Mouse (Mus musculus): Measurements from ENCODE around the gene Magi1. TPM values are rescaled to one million over a fixed set of nuclear protein-coding genes. Genes with fewer than 3 reads are reported as not detected.

Magi1 gene
- total RNA-seq, 1 experiment from 2014 or later, result 0.20 TPM

- no peak for ATAC-seq (replicated peaks in 1 of 2; ENCODE audit: insufficient read depth in 1 of 2, low FRiP score in 2 of 2, low TSS enrichment in 1 of 2, low read depth in 1 of 2, poor library complexity in 2 of 2, severe bottlenecking in 2 of 2)
Observed at GRCm38 (mm10) chr6:94181673-94182255, 102.0 kb downstream of the Magi1 start.

GRCm38 (mm10) chr6:94180331-94181150, 103.2 kb downstream of the Magi1 start:
- no peak for ATAC-seq (replicated peaks in 1 of 2; ENCODE audit: insufficient read depth in 1 of 2, low FRiP score in 2 of 2, low TSS enrichment in 1 of 2, low read depth in 1 of 2, poor library complexity in 2 of 2, severe bottlenecking in 2 of 2)

GRCm38 (mm10) chr6:94177559-94177958, 106.2 kb downstream of the Magi1 start:
- no peak for ATAC-seq (replicated peaks in 1 of 2; ENCODE audit: insufficient read depth in 1 of 2, low FRiP score in 2 of 2, low TSS enrichment in 1 of 2, low read depth in 1 of 2, poor library complexity in 2 of 2, severe bottlenecking in 2 of 2)

- no peak for ATAC-seq (replicated peaks in 1 of 2; ENCODE audit: insufficient read depth in 1 of 2, low FRiP score in 2 of 2, low TSS enrichment in 1 of 2, low read depth in 1 of 2, poor library complexity in 2 of 2, severe bottlenecking in 2 of 2)
Observed at GRCm38 (mm10) chr6:94176705-94177104, 107.0 kb downstream of the Magi1 start.

- no peak for ATAC-seq (replicated peaks in 1 of 2; ENCODE audit: insufficient read depth in 1 of 2, low FRiP score in 2 of 2, low TSS enrichment in 1 of 2, low read depth in 1 of 2, poor library complexity in 2 of 2, severe bottlenecking in 2 of 2)
Observed at GRCm38 (mm10) chr6:94171250-94171649, 112.5 kb downstream of the Magi1 start.

GRCm38 (mm10) chr6:94169581-94170194, 114.0 kb downstream of the Magi1 start:
- ATAC-seq (replicated peaks in 1 of 2; ENCODE audit: insufficient read depth in 1 of 2, low FRiP score in 2 of 2, low TSS enrichment in 1 of 2, low read depth in 1 of 2, poor library complexity in 2 of 2, severe bottlenecking in 2 of 2), result no peak

- no peak for ATAC-seq (replicated peaks in 1 of 2; ENCODE audit: insufficient read depth in 1 of 2, low FRiP score in 2 of 2, low TSS enrichment in 1 of 2, low read depth in 1 of 2, poor library complexity in 2 of 2, severe bottlenecking in 2 of 2)
Observed at GRCm38 (mm10) chr6:94165951-94166350, 117.8 kb downstream of the Magi1 start.

- ATAC-seq (replicated peaks in 1 of 2; ENCODE audit: insufficient read depth in 1 of 2, low FRiP score in 2 of 2, low TSS enrichment in 1 of 2, low read depth in 1 of 2, poor library complexity in 2 of 2, severe bottlenecking in 2 of 2), result no peak
Observed at GRCm38 (mm10) chr6:94164753-94165536, 118.8 kb downstream of the Magi1 start.

GRCm38 (mm10) chr6:94163325-94163995, 120.3 kb downstream of the Magi1 start:
- no peak for ATAC-seq (replicated peaks in 1 of 2; ENCODE audit: insufficient read depth in 1 of 2, low FRiP score in 2 of 2, low TSS enrichment in 1 of 2, low read depth in 1 of 2, poor library complexity in 2 of 2, severe bottlenecking in 2 of 2)

GRCm38 (mm10) chr6:94162918-94163317, 120.8 kb downstream of the Magi1 start:
- no peak for ATAC-seq (replicated peaks in 1 of 2; ENCODE audit: insufficient read depth in 1 of 2, low FRiP score in 2 of 2, low TSS enrichment in 1 of 2, low read depth in 1 of 2, poor library complexity in 2 of 2, severe bottlenecking in 2 of 2)

GRCm38 (mm10) chr6:94159256-94159655, 124.5 kb downstream of the Magi1 start:
- ATAC-seq (replicated peaks in 1 of 2; ENCODE audit: insufficient read depth in 1 of 2, low FRiP score in 2 of 2, low TSS enrichment in 1 of 2, low read depth in 1 of 2, poor library complexity in 2 of 2, severe bottlenecking in 2 of 2), result no peak

- no peak for ATAC-seq (replicated peaks in 1 of 2; ENCODE audit: insufficient read depth in 1 of 2, low FRiP score in 2 of 2, low TSS enrichment in 1 of 2, low read depth in 1 of 2, poor library complexity in 2 of 2, severe bottlenecking in 2 of 2)
Observed at GRCm38 (mm10) chr6:94158119-94158848, 125.4 kb downstream of the Magi1 start.

GRCm38 (mm10) chr6:94155996-94156395, 127.7 kb downstream of the Magi1 start:
- ATAC-seq (replicated peaks in 1 of 2; ENCODE audit: insufficient read depth in 1 of 2, low FRiP score in 2 of 2, low TSS enrichment in 1 of 2, low read depth in 1 of 2, poor library complexity in 2 of 2, severe bottlenecking in 2 of 2), result no peak

- no peak for ATAC-seq (replicated peaks in 1 of 2; ENCODE audit: insufficient read depth in 1 of 2, low FRiP score in 2 of 2, low TSS enrichment in 1 of 2, low read depth in 1 of 2, poor library complexity in 2 of 2, severe bottlenecking in 2 of 2)
Observed at GRCm38 (mm10) chr6:94154854-94155601, 128.7 kb downstream of the Magi1 start.

GRCm38 (mm10) chr6:94152881-94153280, 130.8 kb downstream of the Magi1 start:
- no peak for ATAC-seq (replicated peaks in 1 of 2; ENCODE audit: insufficient read depth in 1 of 2, low FRiP score in 2 of 2, low TSS enrichment in 1 of 2, low read depth in 1 of 2, poor library complexity in 2 of 2, severe bottlenecking in 2 of 2)

- no peak for ATAC-seq (replicated peaks in 1 of 2; ENCODE audit: insufficient read depth in 1 of 2, low FRiP score in 2 of 2, low TSS enrichment in 1 of 2, low read depth in 1 of 2, poor library complexity in 2 of 2, severe bottlenecking in 2 of 2)
Observed at GRCm38 (mm10) chr6:94150876-94151275, 132.8 kb downstream of the Magi1 start.
